Mouse (Mus musculus): ENCODE results near the gene Trio. TPM values are rescaled to one million over a fixed set of nuclear protein-coding genes. Genes with fewer than 3 reads are reported as not detected.

The Trio gene
- polyA plus RNA-seq, 1 experiment = 0.03 TPM

DNA sequence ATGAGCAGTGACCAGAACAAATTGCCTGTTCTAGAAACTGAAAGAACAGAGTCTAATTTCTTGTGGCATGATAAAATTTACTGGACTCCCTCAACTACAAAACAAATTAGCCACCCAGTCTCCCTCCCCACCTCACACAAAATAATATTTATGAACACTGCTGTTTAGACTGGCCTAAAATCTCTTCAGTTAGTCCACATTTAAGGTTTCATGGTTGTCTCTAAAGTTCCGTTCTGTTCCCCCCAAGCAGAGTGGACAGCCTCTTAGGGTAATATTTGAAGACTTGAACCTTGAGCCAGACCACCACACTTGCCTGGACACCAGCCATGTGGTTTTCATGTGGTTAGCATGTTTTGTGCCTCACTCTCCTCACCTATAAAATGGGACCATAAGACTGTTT is 342.4 kb downstream of the Trio start:
- Histone ChIP-seq H3K9me3 (ENCODE audit: control insufficient read depth, low read length) (no peaks in the 10 kb centered on the region), H3K36me3 (ENCODE audit: control insufficient read depth) (no peaks in the 10 kb centered on the region), H3K4me1 (ENCODE audit: control insufficient read depth) (peaks cover 12% of the 10 kb centered on the region), H3K27me3 (ENCODE audit: control insufficient read depth) (peaks cover 25% of the 10 kb centered on the region), H3K4me3 (replicated peaks) (no peak overlapping the region)
- no peak for TF ChIP-seq GATA1 (IDR thresholded peaks at IDR 0.05; ENCODE audit: low read length)

DNA sequence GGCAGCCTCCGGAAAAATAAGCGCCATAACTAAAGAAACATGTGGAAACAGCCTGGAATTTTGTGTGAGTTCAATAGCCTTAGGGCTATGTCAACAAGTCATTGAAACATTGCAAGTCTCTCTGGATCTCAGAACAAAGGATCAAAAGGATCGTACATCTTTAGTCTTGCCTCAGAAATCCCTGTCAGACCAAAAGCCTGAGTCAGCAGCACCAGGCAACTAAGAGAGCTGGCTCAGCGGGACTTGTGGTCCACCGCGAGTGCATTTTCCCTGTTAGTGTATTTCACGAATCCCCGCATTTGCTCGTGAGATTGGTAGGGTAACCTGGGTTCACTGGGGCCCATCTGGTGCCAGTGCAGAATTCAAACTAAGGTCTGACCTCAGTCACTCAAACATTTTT is 343.0 kb downstream of the Trio start:
- TF ChIP-seq TAL1 (IDR thresholded peaks at IDR 0.05; ENCODE audit: low read length) (no peak), GATA1 (IDR thresholded peaks at IDR 0.05; ENCODE audit: low read length) (no peak)
- H3K9me3 ChIP-seq (ENCODE audit: control insufficient read depth, low read length) = no peaks in the 10 kb centered on the region

DNA sequence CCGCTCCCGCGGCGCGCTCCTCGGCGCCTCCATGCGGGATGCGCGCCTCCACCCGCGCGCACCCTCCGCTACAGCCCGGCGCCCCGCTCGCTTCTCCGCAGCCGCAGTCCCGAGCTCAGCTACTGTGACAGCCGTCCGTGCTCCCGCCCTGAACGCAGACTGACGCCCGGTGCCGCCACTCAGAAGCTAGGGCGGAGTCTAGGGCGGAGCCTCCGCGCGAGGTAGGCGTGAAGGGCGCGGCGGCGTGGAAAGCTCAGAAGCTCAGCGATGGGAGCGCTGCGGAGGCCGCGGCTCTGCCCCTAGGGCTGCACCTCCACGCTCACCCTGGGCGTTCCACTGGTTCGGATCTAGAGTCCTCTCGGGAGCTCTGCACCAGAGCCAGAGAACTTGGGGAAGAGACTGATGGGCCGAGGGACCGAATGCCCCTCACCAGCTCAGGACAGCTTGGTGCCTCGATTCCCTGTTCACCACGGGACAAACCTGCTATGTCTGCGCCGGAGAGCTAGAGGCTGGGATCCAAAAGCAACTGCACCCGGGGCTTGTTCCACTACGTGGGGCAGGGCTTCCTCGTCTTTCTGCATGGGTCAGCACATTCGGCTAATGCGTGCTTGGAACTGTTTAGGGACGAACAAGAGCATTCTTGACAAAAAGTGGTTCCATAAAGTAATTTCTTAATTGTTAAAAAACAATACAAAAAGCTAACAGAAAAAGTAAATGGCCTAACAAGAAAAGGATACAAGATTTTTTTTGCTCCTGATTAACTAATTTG is 344.0 kb downstream of the Trio start, which contains the start of gene Otulinl:
Gene Otulinl, minus strand, starts transcription at position 161 of the 769 bp plus-strand sequence.
- Histone ChIP-seq H3K4me3 (replicated peaks) (peak within 1 kb of the TSS; percentile 60), H3K9me3 (ENCODE audit: control insufficient read depth, low read length) (no peaks in the 10 kb centered on the region), H3K36me3 (ENCODE audit: control insufficient read depth) (no peaks in the 10 kb centered on the region), H3K4me1 (ENCODE audit: control insufficient read depth) (peaks cover 12% of the 10 kb centered on the region), H3K27me3 (ENCODE audit: control insufficient read depth) (peaks cover 25% of the 10 kb centered on the region)
- TF ChIP-seq TAL1 (IDR thresholded peaks at IDR 0.05; ENCODE audit: low read length) (no peak), GATA1 (IDR thresholded peaks at IDR 0.05; ENCODE audit: low read length) (no peak)

More for the DNA sequence above, 343.0 kb downstream of the Trio start:
- no peaks in the 10 kb centered on the region for H3K36me3 ChIP-seq (ENCODE audit: control insufficient read depth)
- H3K4me1 ChIP-seq (ENCODE audit: control insufficient read depth) = peaks cover 12% of the 10 kb centered on the region
- peaks cover 25% of the 10 kb centered on the region for H3K27me3 ChIP-seq (ENCODE audit: control insufficient read depth)
- H3K4me3 ChIP-seq (replicated peaks) = no peak overlapping the region

DNA sequence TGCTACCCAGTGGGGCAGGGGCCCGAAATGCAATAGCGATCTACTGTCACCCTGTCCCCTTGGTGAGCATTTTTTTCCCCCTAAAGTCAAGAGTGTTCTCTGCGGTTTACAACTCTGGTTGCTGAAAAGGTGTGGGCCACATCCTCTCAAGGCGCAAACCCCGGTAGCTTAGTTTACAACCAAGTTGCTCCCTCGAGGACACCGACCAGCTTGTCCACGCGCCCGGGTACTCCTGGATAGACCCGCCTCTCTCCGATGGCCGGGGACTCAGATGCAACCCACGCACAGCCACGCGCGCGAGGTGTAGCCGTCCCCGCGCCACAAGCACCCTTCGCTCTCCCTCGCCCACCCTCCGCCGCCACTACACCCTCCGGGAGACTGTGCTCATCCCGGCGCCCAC is 344.7 kb downstream of the Trio start:
- TF ChIP-seq TAL1 (IDR thresholded peaks at IDR 0.05; ENCODE audit: low read length) (no peak), GATA1 (IDR thresholded peaks at IDR 0.05; ENCODE audit: low read length) (no peak)
- peak overlapping the region; percentile 60 for H3K4me3 ChIP-seq (replicated peaks)
- no peaks in the 10 kb centered on the region for H3K9me3 ChIP-seq (ENCODE audit: control insufficient read depth, low read length)
- H3K36me3 ChIP-seq (ENCODE audit: control insufficient read depth) = no peaks in the 10 kb centered on the region
- peaks cover 25% of the 10 kb centered on the region for H3K27me3 ChIP-seq (ENCODE audit: control insufficient read depth)
- peaks cover 12% of the 10 kb centered on the region for H3K4me1 ChIP-seq (ENCODE audit: control insufficient read depth)

Other genes starting within 250 kb of the Trio start
- not detected in 2 replicates for gene Dnah5, start 177.9 kb upstream of the Trio start, polyA plus RNA-seq (2012)